Mouse (Mus musculus) heart, adult 9 months (tissue): ENCODE results near the gene Gpsm1.
A peak's percentile ranks its signal among the peaks of the same experiment; 100 is the strongest.
"Not testable (repeated sequence)": the region's sequence is repeated elsewhere in the genome, so short reads cannot be mapped to it uniquely, and the experiment has no call there.

Source experiments
- DNase-seq, 2 experiments: peaks; one replicate each; pipeline ENCODE4 v3.0.0; 2022; ENCODE audit warnings: low spot score in 2 of 2

Gene Gpsm1

GRCm38 (mm10) chr2:26372396-26372795, 57.1 kb downstream of the Gpsm1 start:
- no peak for DNase-seq

- DNase-seq = peak; percentile 76 to 79
Measured at GRCm38 (mm10) chr2:26380131-26380771, 64.9 kb downstream of the Gpsm1 start, which contains the start of gene Snapc4. Snapc4 (minus strand) TSS chr2:26380653.

DNA sequence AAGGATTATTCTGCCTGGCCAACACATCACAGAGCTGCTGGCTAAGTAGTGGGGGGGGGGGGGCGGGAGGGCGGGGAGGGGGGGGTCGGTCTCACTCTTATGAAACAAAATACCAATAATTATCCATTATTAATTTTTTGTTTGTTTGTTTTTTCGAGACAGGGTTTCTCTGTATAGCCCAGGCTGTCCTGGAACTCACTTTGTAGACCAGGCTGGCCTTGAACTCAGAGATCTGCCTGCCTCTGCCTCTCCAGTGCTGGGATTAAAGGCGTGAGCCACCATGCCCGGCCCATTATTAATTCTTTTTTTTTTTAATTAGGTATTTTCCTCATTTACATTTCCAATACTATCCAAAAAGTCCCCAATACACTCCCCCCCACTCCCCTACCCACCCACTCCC, 65.6 kb downstream of the Gpsm1 start:
- not testable (repeated sequence) for DNase-seq

- no peak for DNase-seq
Measured at GRCm38 (mm10) chr2:26387713-26388112, 72.4 kb downstream of the Gpsm1 start.

DNA sequence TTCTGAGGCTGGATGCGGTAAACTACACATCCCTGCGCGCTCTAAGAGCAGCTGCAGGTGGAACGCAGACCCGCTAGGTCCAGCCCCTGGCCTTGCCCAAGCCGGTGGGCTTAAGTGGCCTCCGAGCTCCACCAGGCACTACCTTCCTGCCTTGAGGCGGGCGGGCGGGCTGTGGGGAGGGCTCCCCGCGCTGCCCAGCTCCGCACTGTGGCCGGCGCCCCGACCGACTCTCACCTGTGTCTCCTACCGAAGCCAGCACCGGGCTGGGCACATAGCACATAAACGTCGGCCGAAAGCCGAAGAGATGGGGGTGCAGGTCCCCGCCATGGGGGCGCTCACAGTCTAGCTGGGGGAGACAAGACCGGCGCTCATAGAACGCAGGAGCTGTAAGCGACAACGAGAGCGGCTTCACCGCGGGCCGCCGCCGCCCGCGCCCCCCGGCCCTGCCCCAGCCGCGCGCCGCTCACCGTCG, 73.4 kb downstream of the Gpsm1 start:
- peak in 1 of 2 experiments; percentile 27 for DNase-seq

DNA sequence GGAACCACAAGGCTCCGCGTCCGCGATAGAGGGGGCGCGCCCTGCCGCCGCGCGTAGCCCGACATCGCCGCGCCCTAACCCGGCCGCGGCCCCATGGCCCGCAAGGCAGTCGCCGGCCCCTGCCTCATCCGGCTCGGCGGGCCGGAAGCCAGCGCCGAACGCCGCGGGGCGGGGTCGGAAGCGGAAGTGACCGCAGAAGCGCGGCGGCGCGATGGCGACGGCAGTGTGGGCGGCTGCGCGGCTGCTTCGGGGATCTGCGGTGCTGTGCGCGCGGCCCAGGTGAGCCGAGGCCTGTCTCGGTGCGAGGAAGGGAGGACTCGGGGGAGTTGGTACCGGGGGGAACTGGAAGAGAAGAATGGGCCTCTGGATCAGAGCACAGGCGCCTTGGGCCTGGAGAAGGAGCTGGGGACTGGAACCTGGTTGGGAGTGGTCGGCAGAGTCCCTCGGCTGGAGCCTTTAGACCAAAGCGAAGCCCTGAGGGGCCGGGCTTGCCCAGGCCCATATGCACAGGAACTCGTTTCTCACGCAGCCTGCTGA, 73.9 kb downstream of the Gpsm1 start, which contains the start of the genes Entr1 and Pmpca:
Gene Entr1 (minus strand): TSS at position 163 of the 537 bp plus-strand sequence.
Gene Pmpca (plus strand): TSS at position 186 of the 537 bp plus-strand sequence.
- peak; percentile 83 to 86 for DNase-seq

GRCm38 (mm10) chr2:26390954-26391353, 75.6 kb downstream of the Gpsm1 start:
- DNase-seq = no peak

GRCm38 (mm10) chr2:26391617-26392016, 76.3 kb downstream of the Gpsm1 start:
- no peak for DNase-seq
